Mouse (Mus musculus) gonadal fat pad, adult 2 months (tissue): ENCODE results near the gene Thap12. TPM values are rescaled to one million over a fixed set of nuclear protein-coding genes. Genes with fewer than 3 reads are reported as not detected.

Experiments used
- DNase-seq: peaks from one replicate; pipeline ENCODE4 v3.0.0-alpha.2; 2012; ENCODE audit warnings: low read depth
- polyA plus RNA-seq: library from polyadenylated mRNA; depleted of rRNA; stranded (reverse); fragments of >200 nt; gene quantifications from 2 replicates; pipeline ENCODE4 v1.2.3, GENCODE M21; 2012

Gene Thap12
- polyA plus RNA-seq, 1 experiment = 16.2 TPM

DNA sequence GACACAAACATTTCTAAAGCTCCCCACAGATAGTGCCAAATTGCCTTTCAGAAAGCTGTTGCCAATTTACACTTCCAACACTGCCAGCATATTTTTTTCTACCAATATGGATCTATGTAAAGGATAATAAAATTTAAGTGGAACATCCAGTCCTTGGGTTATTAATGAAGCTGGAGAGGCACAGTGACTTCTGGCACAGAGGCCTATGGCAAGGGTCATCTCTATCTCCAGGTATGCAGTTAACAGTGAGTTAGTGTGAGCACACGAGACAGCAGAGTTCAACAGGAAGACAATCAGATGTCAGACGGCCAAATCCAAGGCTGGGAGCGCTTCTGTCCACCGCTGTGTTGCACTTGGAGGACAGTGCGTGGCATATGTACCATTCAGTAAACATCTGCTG, 4.9 kb upstream of the Thap12 start:
- no peak for DNase-seq

- DNase-seq = no peak
Observed at GRCm38 (mm10) chr7:98698590-98698989, 4.3 kb upstream of the Thap12 start.

- no peak for DNase-seq
Observed at GRCm38 (mm10) chr7:98701771-98702170, 1.1 kb upstream of the Thap12 start.

- no peak for DNase-seq
Observed at GRCm38 (mm10) chr7:98703365-98703881, 520 bp downstream of the Thap12 start.

DNA sequence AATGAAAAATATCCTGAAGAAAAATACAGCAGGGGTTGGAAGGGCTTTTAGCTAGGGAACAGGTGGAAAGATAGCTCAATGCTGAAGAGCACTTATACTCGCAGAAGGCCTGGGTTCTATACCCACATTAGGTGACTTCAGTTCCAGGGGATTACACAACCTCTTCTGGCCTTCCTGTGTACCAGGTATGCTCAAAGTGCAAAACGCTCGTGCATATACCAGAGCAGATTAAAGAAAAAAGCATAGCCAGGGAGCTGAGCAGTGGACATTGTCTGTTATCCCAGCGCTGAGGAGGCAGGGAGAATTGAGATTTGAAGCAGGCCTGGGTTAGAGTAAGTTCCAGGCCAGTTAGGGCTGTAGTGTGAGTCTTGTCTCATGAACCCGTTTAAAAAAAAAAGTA, 1.4 kb downstream of the Thap12 start:
- DNase-seq = no peak

- DNase-seq = no peak
Observed at GRCm38 (mm10) chr7:98713661-98714060, 10.8 kb downstream of the Thap12 start.

DNA sequence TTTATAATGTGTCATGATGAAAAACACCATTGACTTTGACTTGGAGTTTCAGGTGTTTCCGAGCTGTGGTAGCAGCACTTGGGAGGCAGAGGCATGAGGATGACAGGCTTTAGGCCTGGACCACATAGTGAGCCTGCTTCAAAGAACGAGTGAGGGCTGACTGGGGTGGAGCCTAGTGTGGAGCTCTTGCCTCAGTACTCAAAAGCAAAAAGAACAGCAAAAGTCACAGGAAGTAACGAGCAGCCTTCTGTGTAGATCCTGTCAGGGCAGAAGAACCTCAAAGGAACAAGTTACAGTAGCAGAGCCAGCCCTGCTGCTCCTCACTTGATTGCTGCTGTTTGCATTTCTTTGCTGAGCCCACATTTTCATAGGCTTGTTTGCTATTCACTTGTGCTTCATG, 14.5 kb downstream of the Thap12 start:
- DNase-seq = no peak

GRCm38 (mm10) chr7:98719761-98720160, 16.9 kb downstream of the Thap12 start:
- DNase-seq = no peak

DNA sequence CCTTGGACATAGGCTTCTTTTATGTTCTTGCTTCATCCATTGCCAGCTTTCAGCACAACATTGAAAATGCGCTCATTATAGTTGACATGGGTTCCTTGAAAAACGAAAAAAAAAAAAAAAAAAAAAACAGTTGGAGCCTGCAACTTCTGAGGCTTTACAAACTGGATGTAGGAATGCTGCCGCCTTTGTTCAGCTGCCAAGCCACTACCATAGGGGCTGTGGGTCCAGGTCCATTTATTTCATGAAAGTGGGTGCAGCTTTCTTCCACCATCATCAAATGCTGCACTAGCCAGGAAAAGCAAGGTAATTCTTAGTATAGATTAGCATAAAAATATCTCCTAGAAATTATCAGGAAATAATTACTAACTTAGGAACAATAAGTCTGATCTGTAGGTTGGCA, 17.8 kb downstream of the Thap12 start:
- no peak for DNase-seq

GRCm38 (mm10) chr7:98721172-98721571, 18.3 kb downstream of the Thap12 start:
- no peak for DNase-seq

DNA sequence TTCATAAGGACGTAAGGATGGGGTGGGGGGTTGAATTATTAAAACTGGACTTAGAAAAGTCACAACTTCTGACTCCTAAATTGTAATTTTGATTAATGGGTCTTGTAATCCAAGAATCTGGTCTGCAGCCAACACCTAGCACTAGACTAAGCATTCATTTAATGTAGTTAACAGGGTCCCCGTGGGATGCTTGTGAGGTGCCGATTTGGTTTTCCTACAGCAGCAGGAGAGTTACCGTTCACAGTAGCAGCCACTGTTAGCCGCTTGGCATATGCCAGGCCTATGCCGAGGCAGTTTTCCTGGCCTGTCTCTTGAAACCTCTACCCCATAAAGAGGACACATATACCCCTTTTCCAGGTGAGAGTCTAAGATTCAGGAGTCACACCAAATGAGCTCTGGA, 18.7 kb downstream of the Thap12 start:
- DNase-seq = no peak

DNA sequence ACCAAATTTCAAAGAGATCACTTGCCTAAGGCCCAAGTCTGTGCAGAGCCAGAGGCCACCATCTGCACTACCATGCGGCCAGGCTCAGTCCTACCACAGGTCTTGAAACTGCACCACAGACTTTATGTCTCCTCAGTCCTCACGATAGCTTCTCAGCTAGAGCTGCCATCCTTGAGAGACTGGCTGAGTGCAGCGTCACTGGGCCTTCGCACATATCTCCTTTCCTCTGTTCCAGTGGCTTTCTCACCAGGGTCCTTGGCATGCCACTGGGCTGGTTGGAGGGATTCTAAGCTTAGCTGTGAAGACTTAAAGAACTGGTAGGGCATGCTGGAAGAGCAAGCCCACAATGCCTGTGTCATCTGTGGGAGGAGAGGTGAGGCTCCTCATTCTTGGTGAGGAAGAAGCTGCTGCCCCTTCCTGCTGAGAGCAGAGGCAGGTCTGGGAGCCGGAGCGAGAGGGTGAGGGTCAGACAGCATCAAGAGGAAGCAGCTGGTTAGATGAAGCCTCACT, 22.8 kb downstream of the Thap12 start:
- no peak for DNase-seq

DNA sequence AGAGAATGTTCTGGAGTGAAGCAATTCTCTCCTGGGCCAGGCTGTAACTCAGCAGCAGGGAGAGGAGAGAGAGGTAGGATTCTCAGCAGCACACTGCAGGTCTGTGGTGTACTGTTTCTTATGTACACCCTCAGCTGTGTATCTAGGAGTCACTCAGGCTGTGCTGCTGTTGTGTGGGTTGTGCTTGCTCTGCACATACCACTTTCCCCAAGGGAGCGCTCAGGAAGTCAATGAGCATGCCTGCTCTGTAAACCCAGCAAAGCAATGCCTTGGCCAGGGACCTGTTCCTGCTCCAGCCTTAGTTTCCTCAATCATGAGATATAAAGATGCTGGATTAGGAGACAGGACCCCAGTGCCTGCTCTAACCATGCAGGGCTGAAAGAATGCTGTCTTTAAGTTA, 25.1 kb downstream of the Thap12 start:
- DNase-seq = no peak

- DNase-seq = no peak
Observed at GRCm38 (mm10) chr7:98728499-98728898, 25.6 kb downstream of the Thap12 start.

DNA sequence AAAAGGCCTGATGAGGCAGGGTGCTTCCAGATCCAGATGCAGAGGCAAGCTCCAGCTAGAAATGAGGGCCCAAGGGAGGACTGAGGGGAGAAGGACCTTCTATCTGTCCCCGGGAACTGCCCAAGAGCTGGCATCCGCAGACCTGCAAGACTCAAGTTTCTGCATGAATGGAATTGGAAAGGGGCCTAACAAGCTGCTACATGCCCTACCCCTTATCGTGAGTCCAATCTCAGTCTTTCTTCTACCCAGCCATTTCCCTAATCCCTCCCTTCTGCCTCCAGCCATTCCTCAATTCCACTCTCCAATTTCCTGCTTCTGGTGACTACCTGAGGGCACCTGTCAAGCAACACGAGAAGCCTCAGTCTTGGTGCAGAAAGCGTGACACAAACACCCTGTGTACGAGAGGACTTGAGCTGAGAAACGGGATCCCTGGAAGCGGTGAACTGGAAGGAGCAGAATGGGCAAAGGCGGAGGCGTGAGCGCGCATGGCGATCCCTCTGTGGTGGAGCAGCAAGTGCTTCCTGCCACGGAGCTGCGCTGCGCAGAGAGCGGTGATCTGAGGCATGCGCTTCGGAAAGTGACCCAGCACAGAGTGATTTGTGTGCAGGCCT, 26.9 kb downstream of the Thap12 start:
- DNase-seq = peak; percentile 57

GRCm38 (mm10) chr7:98733958-98734357, 31.1 kb downstream of the Thap12 start:
- DNase-seq = no peak

DNA sequence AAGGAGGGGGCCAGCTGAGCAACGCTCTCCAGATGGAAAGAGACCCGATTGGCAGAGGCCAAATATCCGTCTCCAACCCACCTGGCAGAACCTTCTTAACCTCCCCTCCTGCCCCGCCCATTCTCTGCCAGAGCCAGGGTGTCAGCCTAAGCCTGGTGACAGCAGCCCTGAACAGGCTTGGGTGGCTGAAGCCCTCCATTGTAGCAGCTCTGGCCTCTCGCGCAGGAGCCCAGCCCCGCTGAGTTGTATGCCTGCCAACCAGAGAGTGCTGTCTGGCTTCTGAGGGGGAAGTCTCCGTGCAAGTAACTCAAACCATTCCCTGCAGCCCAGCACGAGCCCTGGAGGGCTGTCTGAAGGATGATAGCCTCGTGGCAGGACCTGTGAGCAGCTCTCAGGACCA, 32.0 kb downstream of the Thap12 start:
- no peak for DNase-seq

GRCm38 (mm10) chr7:98736780-98737550, 34.1 kb downstream of the Thap12 start:
- DNase-seq = no peak

DNA sequence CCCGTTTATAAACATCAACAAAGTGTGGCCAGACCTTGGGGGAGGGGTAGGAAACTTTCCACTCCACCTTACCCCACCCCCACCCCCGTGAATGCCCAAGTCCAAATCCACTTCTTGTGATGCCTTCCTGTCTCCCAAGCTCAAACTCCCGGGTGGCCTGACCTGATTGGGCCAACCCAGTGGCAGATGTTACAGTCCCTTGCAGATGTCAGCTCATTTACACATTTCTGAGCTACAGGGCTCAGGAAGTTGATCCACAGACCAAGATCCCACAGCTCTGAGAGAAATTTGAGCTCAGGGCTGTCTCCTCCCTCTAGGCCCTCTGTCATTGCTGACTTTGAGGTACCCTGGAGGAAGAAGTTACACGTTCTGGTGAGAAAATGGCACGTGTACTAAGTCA, 37.5 kb downstream of the Thap12 start:
- no peak for DNase-seq

DNA sequence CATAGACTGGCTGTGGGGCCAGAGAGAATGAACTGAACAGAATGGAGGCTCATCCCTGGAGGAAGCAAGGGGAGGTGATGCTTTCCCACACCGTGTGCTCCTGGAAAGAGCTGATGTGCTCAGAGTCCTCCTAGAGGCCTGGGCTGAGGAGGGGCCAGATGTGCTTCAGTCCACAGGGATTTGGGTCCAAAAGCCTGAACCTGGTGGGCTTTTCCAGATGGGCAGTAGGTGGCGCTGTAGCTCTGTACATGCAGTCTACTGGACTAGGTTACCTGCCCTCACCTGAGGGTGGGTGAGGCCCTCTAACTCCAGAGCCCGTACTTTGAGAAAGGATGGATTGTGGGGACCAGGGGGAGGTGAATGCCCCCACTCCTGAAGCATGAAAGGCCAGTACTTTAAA, 40.4 kb downstream of the Thap12 start:
- no peak for DNase-seq

GRCm38 (mm10) chr7:98750404-98750803, 47.5 kb downstream of the Thap12 start:
- DNase-seq = no peak

DNA sequence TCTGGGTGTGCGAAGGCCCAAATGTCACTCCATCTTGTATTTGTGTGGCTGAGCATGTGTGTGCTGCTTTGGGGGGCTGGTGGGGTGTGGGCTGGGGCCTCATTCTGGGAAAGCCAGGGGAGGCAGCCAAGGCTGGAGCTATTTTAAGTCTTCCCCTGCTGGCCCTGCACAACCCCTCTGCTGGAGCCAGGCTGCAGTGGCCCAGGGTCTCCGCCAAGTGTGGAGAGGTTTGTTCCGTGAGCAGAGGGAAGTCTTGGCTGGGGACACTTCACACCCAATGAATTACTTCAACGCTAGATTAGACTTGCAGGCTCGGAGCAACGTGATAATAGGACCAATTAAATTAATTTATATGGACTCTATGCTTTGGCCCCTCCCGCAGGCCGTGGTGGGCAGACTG, 49.8 kb downstream of the Thap12 start:
- DNase-seq = no peak

DNA sequence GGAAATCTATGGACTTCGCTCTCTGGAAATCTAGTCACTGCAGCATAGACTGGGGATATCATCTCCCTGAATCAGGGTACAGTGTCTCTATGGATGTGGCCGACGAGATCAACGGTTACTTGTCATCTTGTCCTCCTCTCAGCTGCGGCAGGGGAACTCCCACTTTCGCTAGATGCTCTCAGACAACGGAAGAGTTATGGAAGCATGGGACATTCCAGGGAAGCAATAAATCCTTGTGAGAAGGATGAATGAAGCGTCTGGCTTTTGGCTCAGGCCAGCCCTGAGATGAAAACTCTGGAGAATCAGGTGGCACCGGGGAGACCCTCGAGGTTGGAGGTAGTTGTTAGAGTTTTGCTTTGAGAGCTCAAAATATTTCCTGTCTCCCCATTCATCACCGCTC, 53.1 kb downstream of the Thap12 start:
- DNase-seq = no peak
